Mouse (Mus musculus) kidney, postnatal 4 days (tissue): ENCODE measurements around the gene Kcnj14.
A peak's percentile ranks its signal among the peaks of the same experiment; 100 is the strongest.

Source experiments
- DNase-seq, 2 experiments: peaks; one replicate each; pipeline ENCODE4 v3.0.0; 2021; ENCODE audit warnings: mixed read lengths in 2 of 2

The Kcnj14 gene

DNA sequence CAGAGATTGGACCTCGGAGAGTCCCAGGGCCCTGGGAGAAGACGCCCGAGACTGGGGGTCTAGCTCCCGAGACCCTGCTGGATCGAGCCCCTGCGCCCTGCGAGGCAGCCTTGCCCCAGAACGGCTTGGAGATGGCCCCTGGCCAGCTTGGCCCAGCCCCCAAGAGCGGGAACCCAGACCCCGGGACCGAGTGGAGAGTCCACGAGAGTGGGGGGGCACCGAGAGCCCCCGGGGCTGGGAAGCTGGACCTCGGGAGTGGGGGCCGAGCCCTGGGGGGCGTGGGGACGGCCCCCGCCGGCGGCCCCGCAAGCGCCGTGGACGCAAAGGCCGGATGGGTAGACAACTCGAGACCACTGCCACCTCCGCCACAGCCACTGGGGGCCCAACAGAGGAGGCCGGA lies 29.6 kb downstream of the Kcnj14 start:
- no peak for DNase-seq

DNA sequence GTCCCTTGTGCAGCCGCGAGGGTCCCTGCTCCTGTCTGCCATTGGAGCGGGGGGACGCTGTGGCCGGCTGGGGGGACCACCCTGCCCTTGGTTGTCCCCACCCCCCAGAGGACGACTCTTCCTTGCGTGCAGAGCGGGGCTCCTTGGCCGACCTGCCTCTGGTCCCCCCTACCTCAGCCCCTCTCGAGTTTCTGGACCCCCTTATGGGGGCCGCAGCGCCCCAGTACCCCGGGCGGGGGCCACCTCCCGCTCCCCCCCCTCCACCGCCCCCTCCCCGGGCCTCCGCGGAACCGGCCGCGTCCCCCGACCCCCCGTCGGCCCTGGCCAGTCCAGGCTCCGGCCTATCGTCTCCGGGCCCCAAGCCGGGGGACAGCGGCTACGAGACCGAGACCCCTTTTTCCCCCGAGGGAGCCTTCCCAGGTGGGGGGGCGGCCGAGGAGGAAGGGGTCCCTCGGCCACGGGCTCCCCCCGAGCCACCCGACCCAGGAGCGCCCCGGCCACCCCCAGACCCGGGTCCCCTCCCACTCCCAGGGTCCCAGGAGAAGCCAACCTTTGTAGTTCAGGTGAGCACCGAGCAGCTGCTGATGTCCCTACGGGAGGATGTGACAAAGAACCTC lies 30.5 kb downstream of the Kcnj14 start:
- no peak for DNase-seq

- no peak for DNase-seq
These were observed 31.3 kb downstream of the Kcnj14 start for GRCm38 (mm10) chr7:45793240-45793639.

DNA sequence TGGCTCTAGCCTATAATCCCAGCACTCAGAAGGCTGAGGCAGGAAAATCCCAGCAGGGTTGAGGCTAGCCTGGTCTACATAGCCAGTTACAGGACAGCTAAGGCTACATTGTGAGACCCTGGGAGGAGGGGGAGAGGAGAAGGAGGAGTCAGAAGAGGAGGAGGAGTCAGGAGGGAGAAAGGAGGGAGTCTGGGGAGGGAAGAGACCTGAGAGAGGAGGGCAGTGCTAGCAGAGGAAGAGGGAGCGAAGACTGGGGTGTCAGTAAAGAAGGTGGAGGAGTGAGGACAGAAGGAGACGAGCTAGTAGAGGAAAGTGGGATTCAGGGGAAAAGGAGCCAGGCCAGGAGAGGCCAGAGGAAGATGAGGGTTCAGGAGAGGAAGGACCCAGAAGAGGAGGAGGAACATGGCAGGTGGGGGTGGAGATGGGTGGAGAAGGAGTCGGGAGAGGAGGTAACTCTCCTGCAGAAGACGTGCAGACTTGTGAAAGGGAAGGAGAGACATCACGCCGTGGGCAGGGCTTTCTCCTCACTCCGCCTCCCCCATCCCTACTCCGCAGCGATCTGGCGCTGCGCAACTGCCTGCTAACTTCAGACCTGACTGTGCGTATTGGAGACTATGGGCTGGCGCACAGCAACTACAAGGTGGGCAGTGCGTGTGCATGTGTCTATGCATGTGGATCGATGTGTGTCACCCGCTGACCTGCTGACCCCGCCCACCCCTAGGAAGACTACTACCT lies 32.7 kb downstream of the Kcnj14 start:
- DNase-seq, result peak in 1 of 2 experiments; percentile 5

DNA sequence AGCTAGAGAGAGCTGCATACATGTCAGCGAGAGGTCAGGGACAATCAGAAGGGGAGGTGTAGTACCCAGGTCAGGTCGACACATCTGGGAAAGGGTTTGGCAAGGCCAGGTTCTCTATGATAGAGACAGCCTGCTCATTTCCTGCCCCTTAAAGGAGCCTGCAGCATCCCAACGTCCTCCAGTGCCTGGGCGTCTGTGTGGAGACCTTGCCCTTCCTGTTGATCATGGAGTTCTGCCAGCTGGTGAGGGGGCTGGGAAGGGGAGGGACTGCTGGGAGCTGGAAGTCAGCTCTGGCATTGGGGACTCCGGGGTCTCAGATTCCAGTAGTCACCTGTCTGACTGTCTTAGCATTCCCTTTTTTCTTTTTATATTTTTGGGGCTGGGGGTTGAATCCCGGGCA lies 33.9 kb downstream of the Kcnj14 start:
- peak; percentile 61 to 64 for DNase-seq

DNA sequence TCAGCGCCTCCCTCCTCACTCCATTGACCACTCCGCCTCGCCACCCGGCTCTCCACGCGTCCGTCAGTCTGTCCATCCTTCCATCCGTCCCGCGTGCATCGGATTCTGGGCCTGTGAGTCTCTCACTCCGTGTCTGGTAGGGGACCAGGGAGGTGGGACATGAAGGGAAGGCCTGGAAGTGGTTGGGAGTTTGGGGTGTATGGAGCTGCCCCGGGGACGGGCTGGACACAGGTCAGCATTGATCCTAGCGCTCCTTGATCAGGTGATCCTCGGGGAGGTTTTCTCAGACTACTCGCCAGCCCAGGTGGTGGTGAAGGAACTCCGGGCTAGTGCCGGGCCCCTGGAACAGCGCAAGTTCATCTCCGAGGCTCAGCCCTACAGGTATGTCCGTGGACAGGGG lies 36.9 kb downstream of the Kcnj14 start:
- DNase-seq, result no peak

- peak; percentile 39 to 67 for DNase-seq
These were observed 37.7 kb downstream of the Kcnj14 start for GRCm38 (mm10) chr7:45786661-45787413.

- peak; percentile 59 to 71 for DNase-seq
These were observed 38.4 kb downstream of the Kcnj14 start for GRCm38 (mm10) chr7:45786136-45786578.

GRCm38 (mm10) chr7:45785388-45786135 lies 39.0 kb downstream of the Kcnj14 start:
- peak; percentile 52 to 72 for DNase-seq

DNA sequence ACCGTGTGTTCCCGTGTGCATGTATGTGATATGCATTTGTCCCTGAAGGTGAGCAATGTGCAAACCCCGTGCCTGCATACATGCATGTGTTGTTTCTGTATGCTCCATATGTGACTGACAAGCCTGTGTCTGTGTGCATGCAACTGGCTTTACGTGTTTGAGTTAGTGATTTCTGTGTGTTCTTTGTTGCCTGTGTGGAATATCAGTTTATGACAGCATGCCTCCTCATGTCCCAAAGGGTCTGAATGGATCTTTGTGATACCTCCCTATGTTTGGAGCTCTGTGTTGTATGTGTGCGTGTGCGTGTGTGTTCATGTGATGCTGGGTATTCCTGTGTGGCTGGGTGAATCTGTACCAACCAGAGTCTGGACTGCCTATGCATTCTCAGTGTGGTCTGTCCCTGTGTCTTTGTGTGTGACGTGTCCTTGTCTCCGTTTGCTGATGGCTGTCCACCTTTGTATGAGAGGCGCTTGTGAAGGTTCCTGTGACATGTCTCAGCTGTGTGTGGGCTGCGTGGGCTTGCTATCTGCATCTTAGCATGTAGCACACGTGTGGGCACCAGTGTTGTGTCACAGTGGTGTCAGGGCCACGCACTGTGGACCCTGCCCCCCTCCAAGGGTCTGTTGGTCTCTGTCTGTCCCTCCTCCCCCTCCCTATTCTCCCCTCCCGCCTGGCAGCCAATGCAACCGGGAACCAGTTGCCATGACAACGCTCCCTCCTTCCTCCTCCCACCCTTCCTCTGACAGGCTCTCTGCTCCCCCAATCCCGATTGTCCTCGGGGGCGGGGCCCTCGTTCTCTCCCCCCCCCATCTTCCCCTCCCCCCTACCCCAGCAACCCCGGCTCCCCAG lies 39.8 kb downstream of the Kcnj14 start, which contains the start of gene Sult2b1:
Gene Sult2b1 (minus strand): TSS at position 146 of the 849 bp plus-strand sequence.
- peak; percentile 81 to 86 for DNase-seq

GRCm38 (mm10) chr7:45783511-45784091 lies 41.0 kb downstream of the Kcnj14 start, which contains the start of gene Lmtk3:
Gene Lmtk3 (plus strand): TSS chr7:45783738.
- peak; percentile 76 to 81 for DNase-seq

GRCm38 (mm10) chr7:45782271-45782670 lies 42.3 kb downstream of the Kcnj14 start:
- DNase-seq, result no peak

- DNase-seq, result no peak
These were observed 45.4 kb downstream of the Kcnj14 start for GRCm38 (mm10) chr7:45779081-45779641.

DNA sequence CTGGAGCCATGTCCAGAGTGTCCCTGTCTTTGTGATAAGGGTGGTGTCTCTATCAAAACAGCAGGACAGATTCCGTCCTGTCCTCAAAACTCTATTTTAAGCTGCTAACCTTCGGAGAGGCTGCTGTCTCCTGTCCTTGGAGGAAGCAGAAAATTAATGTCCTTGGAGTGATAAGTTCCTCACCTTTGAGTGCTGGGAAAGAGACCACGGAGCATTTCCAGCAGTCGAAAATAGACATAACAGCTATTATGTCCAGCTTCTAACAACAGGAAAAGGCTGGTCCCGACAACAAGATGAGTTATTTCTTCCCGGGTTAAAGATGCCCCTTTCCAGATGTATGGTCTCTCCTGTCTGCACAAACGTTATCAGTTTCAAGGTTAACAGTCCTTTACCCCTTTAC lies 49.3 kb downstream of the Kcnj14 start:
- no peak for DNase-seq

DNA sequence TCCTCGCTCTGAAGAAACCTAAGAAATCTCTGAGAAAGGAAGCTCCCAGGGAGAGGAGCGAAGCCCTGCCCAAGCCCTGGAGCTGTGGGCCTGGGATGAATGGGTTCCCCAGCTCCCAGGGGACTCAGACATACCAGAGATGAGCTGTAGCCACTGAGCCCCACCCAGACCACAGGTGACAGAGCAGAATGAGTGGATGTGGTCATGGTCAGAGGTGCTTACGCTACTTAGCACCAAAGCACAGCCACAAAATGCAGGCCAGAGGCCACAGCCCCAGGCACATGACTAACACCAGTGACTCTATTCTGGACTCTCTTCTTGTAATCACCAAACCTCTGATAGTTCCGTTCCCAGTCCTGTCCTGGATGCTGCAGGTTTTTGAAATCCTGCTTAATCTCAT lies 53.5 kb downstream of the Kcnj14 start:
- no peak for DNase-seq

DNA sequence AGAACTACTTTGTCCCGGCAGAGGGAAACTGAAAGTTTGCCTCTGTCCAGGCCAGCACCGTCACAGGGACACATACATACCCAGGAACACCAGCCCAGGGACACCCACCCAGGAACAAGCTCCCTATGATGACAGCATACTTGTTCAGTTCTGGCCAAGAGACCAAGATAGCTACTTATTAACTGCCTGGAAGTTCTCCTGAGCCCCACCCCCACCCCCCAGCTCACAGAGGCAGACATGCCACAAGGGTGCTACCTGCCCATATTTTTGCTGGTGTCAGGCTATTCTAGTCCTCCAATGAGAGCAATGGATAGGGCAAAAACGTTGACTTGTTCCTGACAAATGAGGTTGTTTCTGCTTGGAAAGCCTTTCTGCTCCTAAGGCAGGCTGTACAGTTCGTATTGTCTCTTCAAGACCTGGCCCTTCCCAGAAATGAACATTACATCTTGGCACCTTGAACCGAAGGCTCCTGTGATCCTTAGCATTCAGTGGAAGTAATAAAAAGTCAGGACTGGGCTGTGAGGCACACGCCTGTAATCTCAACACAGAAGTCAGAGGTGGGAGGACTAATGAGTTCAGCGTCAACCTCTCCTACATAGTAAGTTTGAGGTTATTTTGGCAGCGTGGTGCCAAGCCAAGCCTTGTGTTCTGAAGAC lies 54.0 kb downstream of the Kcnj14 start:
- DNase-seq, result no peak

- DNase-seq, result no peak
These were observed 57.1 kb downstream of the Kcnj14 start for GRCm38 (mm10) chr7:45767500-45767899.

DNA sequence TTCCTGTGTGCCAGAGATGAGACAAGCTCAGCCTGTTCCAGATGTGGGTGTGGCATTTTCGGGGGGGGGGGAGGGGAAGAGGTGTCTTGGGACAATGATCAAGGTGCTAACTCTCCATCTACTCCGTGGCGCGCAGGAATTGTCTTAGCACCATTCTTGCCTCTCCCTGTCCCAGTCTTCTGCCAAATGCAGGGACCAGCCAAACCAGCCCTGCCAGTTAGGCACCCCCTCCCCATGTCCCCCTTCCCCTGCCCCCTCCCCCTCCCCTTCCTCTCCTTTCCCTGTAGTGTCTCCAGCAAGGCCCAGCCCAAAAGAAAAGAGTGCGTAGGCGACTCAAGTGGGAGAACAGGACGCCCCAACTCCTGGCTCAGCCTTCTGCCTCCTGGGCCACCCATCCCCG lies 57.8 kb downstream of the Kcnj14 start:
- no peak for DNase-seq
